Mouse (Mus musculus) spleen, adult 2 months (tissue): ENCODE data around the gene Hist1h3g.

Experiments
- CTCF ChIP-seq: fragments of 200-500 bp; IDR thresholded peaks from 2 replicates; pipeline ENCODE4 v1.5.1; 2011; ENCODE audit warnings: mild to moderate bottlenecking, inconsistent platforms; ENCODE audit not compliant: insufficient read depth, insufficient read length, insufficient replicate concordance; ENCODE audit errors: extremely low read depth
- POLR2A ChIP-seq: fragments of 200-500 bp; IDR thresholded peaks from 2 replicates; pipeline ENCODE4 v1.6.1; 2011; ENCODE audit warnings: low read depth, low read length, inconsistent platforms

- TF ChIP-seq POLR2A (peak; percentile 27; the same call in 1 of the 2 replicates), CTCF (no peak)
Measured at GRCm38 (mm10) chr13:23575271-23575851, 40.1 kb downstream of the Hist1h3g start, which contains the start of gene Hist1h3d.
